Mouse (Mus musculus) liver, embryonic 14.5 days (tissue): Measurements from ENCODE around the gene Fgfr2. TPM values are rescaled to one million over a fixed set of nuclear protein-coding genes. Genes with fewer than 3 reads are reported as not detected.

Source experiments
- ATAC-seq: fragments of 200-750 bp; cut with Nextera tagmentation; 2 replicates; pipeline ENCODE4 v1.8.0; 2017; ENCODE audit warnings: moderate number of reproducible peaks, mild to moderate bottlenecking, moderate library complexity; ENCODE audit not compliant: insufficient read depth
- DNase-seq, 3 experiments: peaks; one replicate each; pipeline ENCODE4 v3.0.0-alpha.2; 2012 to 2013; ENCODE audit warnings: low read depth in 3 of 3, low spot score in 3 of 3
- H3K27ac ChIP-seq: fragments of 300-500 bp; sonication (generic); 2 replicates; pipeline ENCODE4 v1.5.1; 2014; ENCODE audit warnings: moderate library complexity, mild to moderate bottlenecking, control low read depth, inconsistent platforms
- H3K27me3 ChIP-seq: fragments of 300-500 bp; sonication (generic); 2 replicates; pipeline ENCODE4 v1.6.1; 2014; ENCODE audit warnings: mild to moderate bottlenecking, low read length, moderate library complexity; ENCODE audit not compliant: control insufficient read depth, insufficient read depth
- H3K36me3 ChIP-seq: fragments of 300-500 bp; sonication (generic); replicated peaks from 2 replicates; pipeline ENCODE4 v1.6.1; 2014; ENCODE audit warnings: low read depth; ENCODE audit not compliant: control insufficient read depth, insufficient read depth
- H3K4me1 ChIP-seq, 2 experiments: fragments of 200-500 bp in 1 of 2; fragments of 300-500 bp in 1 of 2; sonication (generic) in 1 of 2; replicated peaks; 2 replicates each; pipeline ENCODE4 v1.6.1; 2012 to 2014; ENCODE audit warnings: antibody characterized with exemption in 1 of 2, inconsistent platforms in 1 of 2, low read length in 1 of 2; ENCODE audit not compliant: control insufficient read depth in 2 of 2, insufficient read depth in 2 of 2
- H3K4me2 ChIP-seq: fragments of 300-500 bp; sonication (generic); 2 replicates; pipeline ENCODE4 v1.6.1; 2014; ENCODE audit warnings: low read depth, mild to moderate bottlenecking, control low read depth, moderate library complexity
- H3K4me3 ChIP-seq, 2 experiments: fragments of 200-500 bp in 1 of 2; fragments of 300-500 bp in 1 of 2; sonication (generic) in 1 of 2; 2 replicates each; pipeline ENCODE4 v1.5.1; 2012 to 2014; ENCODE audit warnings: low read depth in 2 of 2, low read length in 2 of 2, mild to moderate bottlenecking in 2 of 2, control low read depth in 1 of 2, inconsistent platforms in 1 of 2, moderate library complexity in 1 of 2; ENCODE audit not compliant: insufficient read depth in 1 of 2
- H3K9ac ChIP-seq: fragments of 300-500 bp; sonication (generic); replicated peaks from 2 replicates; pipeline ENCODE4 v1.6.1; 2014; ENCODE audit warnings: mild to moderate bottlenecking, control low read depth, moderate library complexity
- H3K9me3 ChIP-seq: fragments of 300-500 bp; sonication (generic); 2 replicates; pipeline ENCODE4 v1.6.1; 2016; ENCODE audit warnings: low read length, mixed read lengths; ENCODE audit not compliant: control insufficient read depth
- CTCF ChIP-seq: IDR thresholded peaks from 2 replicates; pipeline ENCODE4 v1.5.1; 2016; ENCODE audit warnings: antibody characterized with exemption, low read depth, control low read depth
- EP300 ChIP-seq: IDR thresholded peaks from 2 replicates; pipeline ENCODE4 v1.6.1; 2016; ENCODE audit warnings: antibody characterized with exemption, low read depth
- WGBS: fragments of 180-500 bp; shearing (Covaris S2); extraction: QIAGEN DNeasy Blood & Tissue Kit; methylation state at CpG from one replicate; pipeline ENCODE4 v1.1.7; 2014; ENCODE audit not compliant: insufficient replicate concordance; 5-methylcytosine and 5-hydroxymethylcytosine counted together
- polyA plus RNA-seq, 2 experiments: library from polyadenylated mRNA; depleted of rRNA in 1 of 2; stranded (reverse) in 1 of 2; unstranded in 1 of 2; fragments of >200 nt; fragmentation: Nextera tagmentation in 1 of 2; extraction: Ambion mirVana in 1 of 2; gene quantifications; 2 replicates each; pipeline versions ENCODE4 v1.2.1 to v1.2.3; 2012 to 2014

Gene Fgfr2
- polyA plus RNA-seq, 2 experiments = 7.9 to 8.8 TPM

DNA sequence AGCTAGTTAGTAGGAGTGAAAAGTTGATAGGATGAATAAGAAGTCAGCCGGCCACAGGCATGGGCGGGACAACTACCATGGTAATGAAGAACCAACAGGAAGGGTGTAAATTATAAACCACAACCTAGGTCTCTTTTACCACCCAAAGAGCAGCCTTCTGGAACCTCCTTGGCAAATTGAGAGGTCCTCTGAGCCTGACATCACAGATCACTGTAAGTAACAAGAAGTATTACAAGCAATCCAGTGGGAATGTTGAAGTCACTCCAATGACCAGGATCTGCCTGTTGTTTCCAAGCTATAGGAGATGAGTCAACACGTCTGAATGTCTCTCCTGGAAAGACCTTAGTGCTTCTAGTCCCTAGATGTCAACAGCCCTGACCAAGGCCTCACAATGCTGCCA lies 61.1 kb downstream of the Fgfr2 start:
- no peaks in the 10 kb centered on the region for H3K27me3 ChIP-seq
- no peak overlapping the region for H3K9ac ChIP-seq
- H3K36me3 ChIP-seq = no peaks in the 10 kb centered on the region
- no peak overlapping the region for H3K27ac ChIP-seq
- no peak overlapping the region for H3K4me3 ChIP-seq
- no peak for DNase-seq
- WGBS = 63% methylated on average over 3 of the region's 3 CpGs
- ATAC-seq = no peak
- TF ChIP-seq CTCF (no peak), EP300 (no peak)
- H3K9me3 ChIP-seq = no peaks in the 10 kb centered on the region
- no peak overlapping the region for H3K4me2 ChIP-seq
- H3K4me1 ChIP-seq = no peaks in the 10 kb centered on the region

DNA sequence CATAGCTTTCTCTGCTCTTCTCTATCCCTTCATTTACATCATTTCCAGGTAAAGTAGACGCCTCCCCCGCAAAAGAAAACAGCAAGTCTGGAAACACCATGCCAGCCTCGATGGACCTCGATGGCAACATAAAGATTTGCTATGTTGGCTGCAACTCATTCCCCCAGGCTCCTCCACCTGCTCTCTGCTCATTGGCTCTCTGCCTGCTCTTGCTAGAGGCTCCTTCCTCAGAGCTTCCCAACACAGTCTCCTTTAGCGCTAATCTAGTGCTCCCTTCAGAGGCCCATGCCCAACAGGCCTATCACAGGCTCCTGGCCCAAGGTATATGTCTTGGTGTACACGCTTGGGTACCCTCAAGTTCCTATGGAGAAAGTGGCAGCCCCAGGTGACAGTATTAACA lies 63.0 kb downstream of the Fgfr2 start:
- no peak for ATAC-seq
- DNase-seq = no peak
- Histone ChIP-seq H3K27me3 (no peaks in the 10 kb centered on the region), H3K9me3 (no peaks in the 10 kb centered on the region), H3K27ac (no peak overlapping the region), H3K4me1 (no peaks in the 10 kb centered on the region), H3K4me3 (no peak overlapping the region), H3K4me2 (no peak overlapping the region), H3K36me3 (no peaks in the 10 kb centered on the region), H3K9ac (no peak overlapping the region)
- TF ChIP-seq EP300 (no peak), CTCF (no peak)
- 73% methylated on average over 6 of the region's 6 CpGs for WGBS

DNA sequence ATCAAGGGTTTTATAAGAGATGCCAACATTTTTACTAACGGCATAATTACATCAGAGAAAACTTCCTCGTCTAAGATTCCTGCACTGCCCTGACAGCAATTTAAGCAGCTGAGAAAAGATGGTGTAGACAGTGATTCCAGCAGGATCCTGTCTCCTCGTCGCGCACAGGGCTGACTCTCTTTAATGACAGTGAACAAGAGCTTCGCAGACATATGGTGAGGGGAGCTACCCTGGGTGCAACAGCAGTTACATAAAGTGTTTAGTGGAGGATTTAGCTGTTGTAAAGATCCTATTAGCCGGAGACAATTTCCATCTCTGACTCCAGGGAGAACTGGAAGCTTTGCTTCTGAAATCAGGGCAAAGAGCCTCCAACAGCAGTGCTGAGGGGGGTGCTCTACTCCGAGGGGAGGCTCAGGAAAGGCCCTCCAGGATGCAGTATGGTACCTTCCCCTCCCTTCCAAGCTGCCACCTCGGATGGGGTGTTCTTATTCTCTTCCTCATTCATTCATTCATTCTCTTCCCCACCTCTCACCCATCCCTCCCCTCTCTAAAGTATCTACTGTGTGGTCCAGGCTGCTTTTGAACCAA lies 63.5 kb downstream of the Fgfr2 start:
- H3K9ac ChIP-seq = no peak overlapping the region
- ATAC-seq (no peak), DNase-seq (no peak)
- TF ChIP-seq CTCF (no peak), EP300 (no peak)
- H3K4me1 ChIP-seq = no peaks in the 10 kb centered on the region
- H3K4me3 ChIP-seq = no peak overlapping the region
- no peaks in the 10 kb centered on the region for H3K27me3 ChIP-seq
- no peaks in the 10 kb centered on the region for H3K9me3 ChIP-seq
- no peak overlapping the region for H3K4me2 ChIP-seq
- 79% methylated on average over 9 of the region's 9 CpGs for WGBS
- no peaks in the 10 kb centered on the region for H3K36me3 ChIP-seq
- no peak overlapping the region for H3K27ac ChIP-seq

DNA sequence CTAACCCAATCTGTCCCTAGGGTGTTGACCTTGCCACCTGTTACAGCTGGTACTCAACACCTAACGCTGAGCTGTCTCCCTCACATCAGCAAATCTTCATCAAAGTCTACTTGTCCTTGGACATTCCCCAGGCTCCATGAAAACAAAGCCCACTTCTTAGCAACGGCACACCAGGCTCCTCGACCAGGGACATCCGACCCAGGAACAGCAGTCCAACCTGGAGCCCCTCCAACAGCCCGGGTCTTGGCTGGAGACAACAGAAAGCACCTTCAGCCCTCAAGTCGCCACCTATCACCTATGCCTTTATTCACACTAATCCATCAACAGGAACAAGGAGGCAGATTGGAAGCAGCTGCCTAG lies 64.0 kb downstream of the Fgfr2 start:
- no peaks in the 10 kb centered on the region for H3K9me3 ChIP-seq
- ATAC-seq (no peak), DNase-seq (no peak)
- no peaks in the 10 kb centered on the region for H3K36me3 ChIP-seq
- TF ChIP-seq EP300 (no peak), CTCF (no peak)
- H3K4me2 ChIP-seq = no peak overlapping the region
- no peak overlapping the region for H3K9ac ChIP-seq
- H3K4me3 ChIP-seq = no peak overlapping the region
- no peak overlapping the region for H3K27ac ChIP-seq
- 70% methylated on average over 6 of the region's 6 CpGs for WGBS
- H3K27me3 ChIP-seq = no peaks in the 10 kb centered on the region
- no peaks in the 10 kb centered on the region for H3K4me1 ChIP-seq

DNA sequence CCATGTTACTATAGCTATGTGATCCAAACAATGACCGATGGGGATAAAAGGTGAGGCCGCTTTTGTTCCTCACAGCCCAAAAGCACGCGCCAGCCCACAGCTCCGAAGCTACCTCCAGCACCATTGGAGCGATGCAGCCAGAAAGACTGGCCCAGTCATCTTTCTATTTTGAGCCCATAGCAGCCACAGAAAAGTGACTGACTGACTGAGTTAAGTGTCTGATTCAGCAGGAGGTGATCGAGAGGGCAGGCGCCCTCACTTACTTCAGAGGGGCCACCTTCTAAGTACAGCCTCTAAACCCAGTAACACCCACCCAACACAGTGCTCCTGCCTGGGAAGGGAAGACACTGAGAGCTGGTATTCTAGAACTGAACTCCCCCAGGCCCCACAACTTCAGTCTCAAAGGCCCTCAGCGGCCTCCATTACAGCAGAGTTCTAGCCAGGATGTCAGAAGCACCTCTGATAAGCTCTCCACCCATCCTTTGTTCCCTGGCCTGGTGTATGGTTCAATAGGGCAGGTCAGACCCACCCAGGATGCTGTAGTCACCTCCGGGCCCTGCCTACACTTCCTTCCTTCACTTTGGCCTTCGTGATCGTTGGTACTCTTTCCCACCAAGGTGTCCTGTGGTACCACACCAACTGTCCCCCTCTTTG lies 64.5 kb downstream of the Fgfr2 start:
- Histone ChIP-seq H3K4me3 (no peak overlapping the region), H3K36me3 (no peaks in the 10 kb centered on the region), H3K27me3 (no peaks in the 10 kb centered on the region), H3K4me1 (no peaks in the 10 kb centered on the region), H3K9me3 (no peaks in the 10 kb centered on the region), H3K9ac (no peak overlapping the region), H3K4me2 (no peak overlapping the region), H3K27ac (no peak overlapping the region)
- TF ChIP-seq EP300 (no peak), CTCF (no peak)
- DNase-seq = no peak
- 68% methylated on average over 12 of the region's 12 CpGs for WGBS
- ATAC-seq = no peak
